Mouse (Mus musculus) c-Kit-positive CD71-positive TER-119-positive erythroid progenitor cells, embryonic 14.5 days (primary cell): Measurements from ENCODE around the gene Camk1d.
"Not testable (repeated sequence)": the region's sequence is repeated elsewhere in the genome, so short reads cannot be mapped to it uniquely, and the experiment has no call there.

ENCODE experiments used
- DNase-seq: peaks from one replicate; pipeline ENCODE4 v3.0.0-alpha.2; 2013; ENCODE audit warnings: low spot score

Gene Camk1d

GRCm38 (mm10) chr2:5613651-5614307, 100.5 kb downstream of the Camk1d start:
- DNase-seq = no peak

DNA sequence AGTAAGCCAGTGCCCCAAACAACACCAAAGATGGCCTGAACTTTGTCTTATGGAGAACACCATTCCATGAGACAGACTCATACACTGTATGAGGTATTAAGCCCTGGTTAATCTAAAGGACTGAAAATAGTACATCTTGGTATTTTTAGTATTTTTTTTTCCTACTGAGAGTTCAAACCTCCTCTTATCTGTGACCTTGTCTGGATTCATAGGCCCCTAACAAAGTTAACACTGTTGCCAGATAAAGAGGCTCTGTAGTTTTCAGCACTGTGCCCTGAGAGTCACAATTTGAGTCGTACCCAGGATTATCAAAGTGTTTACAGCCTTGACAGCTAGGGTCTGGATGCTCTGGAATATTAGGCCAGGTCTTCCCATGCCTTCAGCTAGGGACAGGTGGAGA, 102.7 kb downstream of the Camk1d start:
- DNase-seq = no peak

- no peak for DNase-seq
Observed at GRCm38 (mm10) chr2:5610521-5610920, 103.8 kb downstream of the Camk1d start.

- no peak for DNase-seq
Observed at GRCm38 (mm10) chr2:5607920-5608841, 106.1 kb downstream of the Camk1d start.

DNA sequence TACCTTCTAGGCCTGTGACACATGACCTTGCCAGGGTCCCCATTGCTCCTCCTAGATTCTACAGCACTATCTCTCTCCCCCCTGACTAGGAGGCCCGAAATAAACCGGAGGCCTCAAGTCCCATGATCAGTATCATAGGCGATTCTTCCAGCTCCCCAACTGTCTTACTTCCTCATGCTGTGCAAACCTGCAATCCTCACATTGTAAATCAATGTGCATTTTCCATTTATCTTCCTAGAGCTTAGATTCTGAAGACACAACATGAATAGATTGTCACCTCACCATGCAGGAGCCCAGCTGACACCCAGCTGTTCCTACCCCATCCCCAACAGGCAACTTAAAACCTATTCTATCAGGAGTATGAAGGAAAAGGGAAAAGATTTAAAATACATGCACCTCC, 108.5 kb downstream of the Camk1d start:
- DNase-seq = no peak

DNA sequence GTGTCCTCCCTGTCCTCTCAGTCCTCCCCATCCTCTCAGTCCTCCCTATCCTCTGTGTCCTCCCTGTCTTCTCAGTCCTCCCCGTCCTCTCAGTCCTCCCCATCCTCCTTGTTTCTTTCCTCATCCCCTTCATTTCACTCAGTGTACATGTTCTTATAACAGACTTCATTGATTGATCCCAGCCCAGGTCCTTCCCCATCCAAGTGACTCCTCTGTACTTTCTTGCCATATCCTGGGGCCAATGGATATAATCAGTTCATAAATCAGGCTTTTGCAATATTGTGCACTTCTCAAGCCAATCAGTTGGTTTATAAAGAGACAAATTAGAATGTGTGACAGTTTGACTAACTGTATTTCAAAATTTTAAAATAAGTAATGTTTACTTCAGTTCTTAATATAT, 112.3 kb downstream of the Camk1d start:
- no peak for DNase-seq

DNA sequence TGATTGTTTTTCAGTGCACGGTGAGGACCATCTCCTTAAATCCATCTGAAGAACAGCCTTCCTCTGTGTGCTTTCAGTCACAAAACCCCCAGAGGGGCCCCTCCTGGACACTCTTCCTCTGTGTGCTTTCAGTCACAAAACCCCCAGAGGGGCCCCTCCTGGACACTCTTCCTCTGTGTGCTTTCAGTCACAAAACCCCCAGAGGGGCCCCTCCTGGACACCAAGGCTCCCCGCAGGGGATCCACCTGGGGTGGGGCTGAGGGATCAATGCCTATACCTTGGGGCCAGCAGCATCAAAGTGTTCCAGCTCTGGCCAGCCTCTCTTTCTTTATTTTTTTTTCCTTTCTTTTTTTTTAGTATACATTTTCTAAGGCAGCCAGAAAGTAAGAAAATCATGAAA, 113.1 kb downstream of the Camk1d start:
- not testable (repeated sequence) for DNase-seq

- no peak for DNase-seq
Observed at GRCm38 (mm10) chr2:5600183-5600962, 113.9 kb downstream of the Camk1d start.

DNA sequence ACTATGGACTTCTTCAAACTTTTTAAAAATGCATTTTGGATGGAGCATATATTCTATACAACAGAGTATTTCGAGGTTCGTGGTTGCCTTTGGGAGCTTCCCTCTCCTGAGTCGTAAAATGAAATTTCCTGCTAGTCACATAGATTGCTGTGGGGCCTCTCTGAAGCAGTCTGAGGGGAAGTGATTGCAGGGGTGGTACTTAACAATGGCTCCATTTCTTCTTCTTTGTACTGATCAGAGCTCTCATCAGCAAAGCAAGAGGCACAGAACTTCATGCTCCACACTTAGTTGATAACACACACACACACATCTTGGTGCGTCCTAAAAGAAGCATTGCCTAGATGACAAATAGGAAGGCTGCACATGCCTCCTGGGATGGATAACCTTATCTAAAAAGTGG, 114.6 kb downstream of the Camk1d start:
- no peak for DNase-seq

DNA sequence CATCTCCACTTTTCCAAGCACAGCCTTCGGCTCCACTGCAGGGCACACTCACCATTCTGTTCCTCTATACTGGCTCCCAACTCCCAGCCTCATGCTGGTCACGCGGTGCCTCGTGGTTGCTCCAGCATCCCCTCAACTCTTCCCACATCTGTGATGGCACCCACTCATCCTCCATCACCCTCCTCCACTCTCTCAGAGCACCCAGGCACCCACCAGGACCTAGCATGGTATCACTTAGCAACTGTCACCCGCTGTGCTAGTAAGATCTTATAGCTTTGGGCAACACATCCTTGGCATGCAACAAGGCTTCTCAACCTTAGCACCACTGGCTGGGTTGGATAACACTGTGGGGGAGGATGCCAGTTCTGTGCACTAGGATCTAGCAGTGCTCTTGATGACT, 115.8 kb downstream of the Camk1d start:
- DNase-seq = no peak

DNA sequence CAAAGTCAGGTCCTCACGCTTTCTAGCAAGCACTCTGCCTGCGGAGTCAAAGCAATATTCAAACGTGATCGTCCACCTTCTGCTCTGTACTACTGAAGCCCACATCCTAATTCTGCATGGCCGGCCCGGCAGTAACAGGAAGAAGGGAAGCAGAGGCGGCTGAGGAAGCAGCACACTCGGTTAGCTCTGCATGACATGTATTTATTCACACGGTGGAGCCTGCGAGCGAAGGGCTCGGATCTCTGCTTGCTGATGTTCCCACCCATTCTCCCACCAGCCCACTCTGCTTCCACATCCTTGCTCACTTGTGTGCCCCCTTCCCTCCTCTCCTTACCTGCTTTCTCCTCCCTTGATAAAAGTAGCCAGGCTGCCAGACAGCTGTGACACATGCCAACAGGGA, 117.4 kb downstream of the Camk1d start:
- DNase-seq = no peak

- no peak for DNase-seq
Observed at GRCm38 (mm10) chr2:5595356-5596191, 118.7 kb downstream of the Camk1d start.

DNA sequence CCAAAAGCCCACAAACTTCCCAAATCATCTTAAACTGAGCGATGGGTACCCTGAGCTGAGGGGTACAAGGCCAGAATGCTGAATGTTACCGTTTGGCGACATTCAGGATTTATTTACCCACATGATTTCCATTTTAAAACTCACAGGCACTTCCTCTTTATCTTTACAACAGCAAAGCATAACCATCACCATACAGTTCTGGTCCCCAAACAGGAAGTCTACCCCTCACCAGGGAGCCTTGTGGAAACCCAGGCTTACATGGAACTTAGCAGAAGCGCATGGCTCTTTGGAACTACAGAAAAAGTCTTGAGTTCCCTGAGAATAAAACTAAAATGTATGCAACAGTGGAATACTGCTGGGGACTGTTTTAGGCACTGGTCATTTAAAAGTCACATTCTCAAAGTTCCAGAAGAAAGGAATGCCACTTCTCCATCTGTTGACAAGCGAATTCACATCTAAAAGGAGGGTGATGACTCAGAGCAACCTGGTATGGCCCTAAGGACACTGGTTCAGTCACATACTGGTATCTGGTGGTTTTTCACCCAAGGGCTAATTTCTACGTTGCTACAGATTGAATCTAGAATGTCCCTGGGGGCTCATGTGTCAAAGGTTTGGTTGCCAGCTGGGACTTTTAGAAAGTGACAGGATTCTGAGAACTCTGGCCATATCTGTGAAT, 121.7 kb downstream of the Camk1d start:
- no peak for DNase-seq

DNA sequence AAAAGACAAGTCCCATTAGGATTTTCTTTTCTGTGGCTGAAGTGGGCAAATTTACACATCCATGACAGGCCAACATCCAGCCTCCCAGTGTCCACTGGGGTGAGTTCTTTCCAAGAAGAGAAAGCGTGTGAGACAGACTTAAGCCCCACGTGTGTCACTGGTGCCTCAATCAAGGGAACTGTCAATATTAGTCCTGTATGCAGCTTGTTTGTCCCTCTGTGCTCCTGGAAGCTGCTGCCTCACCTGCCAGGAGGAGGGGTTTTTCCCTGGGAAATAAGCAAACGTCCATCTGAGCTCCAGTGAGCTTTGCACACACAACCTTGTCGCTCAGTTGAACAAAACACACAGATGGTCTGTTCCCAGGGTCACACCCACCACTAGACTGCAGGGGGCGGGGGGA, 124.2 kb downstream of the Camk1d start:
- DNase-seq = no peak

DNA sequence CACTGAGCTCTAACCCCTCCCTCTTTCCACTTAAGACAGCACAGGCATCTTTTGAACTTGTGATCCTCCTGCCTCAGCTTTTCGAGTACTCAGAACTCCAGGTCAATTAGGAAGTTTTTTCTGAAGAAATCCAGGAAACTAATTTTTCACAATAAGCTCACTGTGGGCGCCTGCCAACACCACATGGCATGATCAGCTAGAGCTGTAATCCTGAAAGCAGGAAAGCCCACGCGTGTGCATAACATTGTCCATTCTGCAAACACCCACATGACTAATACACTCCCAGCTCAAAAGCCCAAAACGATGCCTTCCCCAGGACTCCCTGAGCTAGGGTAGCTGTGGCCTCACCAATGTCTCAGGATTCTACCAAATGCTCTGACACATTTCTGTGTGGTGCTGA, 125.2 kb downstream of the Camk1d start:
- no peak for DNase-seq

- no peak for DNase-seq
Observed at GRCm38 (mm10) chr2:5588329-5588982, 125.9 kb downstream of the Camk1d start.

- DNase-seq = no peak
Observed at GRCm38 (mm10) chr2:5584318-5585027, 129.8 kb downstream of the Camk1d start.

DNA sequence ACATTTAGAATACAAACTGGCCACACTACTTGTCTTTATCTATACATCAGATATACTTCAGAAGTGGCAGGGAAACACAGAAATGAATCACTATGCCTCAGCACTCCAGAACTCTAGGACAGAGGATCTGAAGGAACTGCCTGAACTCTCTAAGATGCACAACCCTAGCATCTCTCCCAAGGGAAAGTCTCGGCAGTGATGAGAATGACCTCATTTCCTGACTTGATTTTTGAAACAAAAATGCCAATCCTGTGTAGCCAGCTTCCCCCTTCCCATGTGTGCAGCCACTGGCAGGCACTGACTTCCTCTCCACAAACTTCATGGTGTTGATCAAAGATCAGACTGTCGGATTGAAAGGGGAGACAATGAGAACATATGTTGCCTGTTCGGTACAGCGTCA, 134.9 kb downstream of the Camk1d start:
- no peak for DNase-seq

DNA sequence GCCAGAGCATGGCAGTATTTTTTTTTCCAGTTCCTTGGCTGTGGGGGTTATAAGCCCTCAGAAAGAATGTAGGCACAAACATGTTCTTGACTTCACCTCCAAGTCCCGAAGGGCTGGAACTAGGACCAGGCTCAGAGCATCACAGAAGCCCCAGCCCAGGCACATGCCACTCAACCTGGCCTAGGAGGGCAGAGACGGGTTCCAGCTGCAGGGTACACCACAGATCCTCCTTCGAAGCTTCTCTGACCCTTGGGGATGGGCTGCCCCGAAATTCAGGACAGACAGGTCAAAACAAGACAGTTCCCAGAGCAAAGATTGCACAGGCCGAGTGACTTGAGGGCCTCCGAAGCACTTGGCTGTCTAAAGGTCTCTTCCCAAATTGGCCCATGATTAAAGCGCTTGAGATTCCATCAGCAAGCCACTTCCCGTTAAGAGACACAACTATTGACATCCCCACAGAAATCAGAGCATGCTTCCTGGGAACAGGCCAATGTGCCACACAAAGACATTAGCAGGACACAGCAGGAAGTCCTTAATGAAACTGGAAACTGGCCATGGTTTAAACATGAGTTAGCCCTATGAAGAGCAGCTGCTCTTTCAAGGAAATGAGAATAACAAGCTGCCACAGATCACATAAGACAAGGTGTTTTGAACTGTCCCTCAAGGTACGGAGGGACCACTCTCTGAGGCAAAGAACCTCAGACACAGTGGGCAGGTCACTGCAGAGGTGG, 136.8 kb downstream of the Camk1d start:
- no peak for DNase-seq
